Mouse (Mus musculus) left cerebral cortex, adult 18-20 months (tissue): Measurements from ENCODE around the gene Gtf2h4. TPM values are rescaled to one million over a fixed set of nuclear protein-coding genes. Genes with fewer than 3 reads are reported as not detected.

Source experiments
- DNase-seq, 2 experiments: peaks; one replicate each; pipeline ENCODE4 v3.0.0; 2021 to 2022; ENCODE audit warnings: low spot score in 2 of 2, mixed read lengths in 1 of 2
- total RNA-seq, 2 experiments: library from RNA; stranded (reverse); gene quantifications; 2 replicates each; pipeline ENCODE4 v1.2.3; 2021

The Gtf2h4 gene
- total RNA-seq, 2 experiments from 2014 or later = 26.7 to 37.5 TPM

DNA sequence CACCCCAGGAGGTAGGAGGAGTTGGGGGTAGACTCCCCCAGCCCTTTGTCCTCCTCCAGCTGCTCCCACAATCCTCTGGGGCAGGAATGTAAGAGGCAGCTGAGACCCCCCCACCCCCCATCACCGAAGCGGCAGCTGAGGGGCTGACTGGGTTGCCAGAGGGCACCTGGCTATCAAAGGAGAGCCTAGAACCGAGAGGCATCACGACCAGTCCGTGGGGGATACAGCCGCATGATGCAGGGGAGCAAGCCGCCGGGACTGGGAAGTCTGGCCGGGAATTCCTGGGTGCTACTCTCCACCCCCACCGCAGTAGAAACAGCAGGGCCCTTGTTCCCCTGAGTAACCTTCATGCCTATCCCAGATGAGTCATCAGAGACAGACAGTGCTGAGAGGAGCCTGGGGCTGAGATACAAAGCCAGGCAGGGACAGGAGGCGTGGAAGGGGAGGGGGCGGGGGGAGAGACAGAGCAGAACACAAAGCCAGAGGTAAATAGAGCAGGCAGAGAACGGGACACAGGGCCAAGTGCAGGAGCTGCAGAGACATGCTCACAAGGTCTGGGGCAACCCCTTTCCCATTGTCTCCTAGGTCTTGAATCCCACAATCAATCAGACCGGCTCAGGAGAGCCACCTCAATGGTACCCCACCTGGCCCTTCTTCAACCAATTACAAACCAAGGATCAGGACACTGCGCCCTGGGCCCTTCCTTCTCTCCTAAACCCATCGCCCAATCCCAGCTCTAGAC is 24.4 kb upstream of the Gtf2h4 start:
- peak; percentile 47 to 58 for DNase-seq

DNA sequence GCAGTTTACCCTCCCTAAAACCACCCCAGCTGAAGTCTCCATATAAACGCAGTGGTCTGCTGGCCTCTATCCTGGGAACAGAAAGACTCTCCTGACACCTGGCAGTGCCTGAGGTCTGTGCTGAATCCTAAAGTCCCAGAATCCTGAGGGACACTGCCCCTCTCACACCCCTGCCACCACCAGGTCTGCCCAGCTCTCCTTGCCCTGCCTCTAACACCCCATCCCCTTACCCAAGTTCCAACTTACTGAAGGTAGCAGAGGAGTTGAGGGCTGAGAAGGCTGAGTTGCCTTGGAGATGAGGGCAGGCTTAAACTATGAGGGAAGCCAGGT is 23.9 kb upstream of the Gtf2h4 start:
- DNase-seq = no peak

DNA sequence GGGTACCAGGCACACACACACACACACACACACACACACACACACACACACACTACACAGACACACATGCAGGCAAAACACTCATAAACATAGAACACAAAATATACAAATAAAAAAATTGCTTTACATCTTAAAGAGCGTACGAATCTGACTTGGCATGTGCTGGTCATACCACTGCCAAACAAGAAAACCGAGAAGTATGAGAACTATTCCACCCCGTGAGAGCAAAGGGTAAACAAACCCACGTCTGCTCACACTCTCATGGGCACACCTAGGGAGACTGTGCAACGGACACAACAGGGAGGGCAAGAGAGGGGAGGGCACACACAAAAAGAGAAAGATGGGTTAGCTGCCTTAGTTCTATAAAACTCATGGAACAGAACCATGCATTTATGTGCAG is 23.2 kb upstream of the Gtf2h4 start:
- no peak for DNase-seq

DNA sequence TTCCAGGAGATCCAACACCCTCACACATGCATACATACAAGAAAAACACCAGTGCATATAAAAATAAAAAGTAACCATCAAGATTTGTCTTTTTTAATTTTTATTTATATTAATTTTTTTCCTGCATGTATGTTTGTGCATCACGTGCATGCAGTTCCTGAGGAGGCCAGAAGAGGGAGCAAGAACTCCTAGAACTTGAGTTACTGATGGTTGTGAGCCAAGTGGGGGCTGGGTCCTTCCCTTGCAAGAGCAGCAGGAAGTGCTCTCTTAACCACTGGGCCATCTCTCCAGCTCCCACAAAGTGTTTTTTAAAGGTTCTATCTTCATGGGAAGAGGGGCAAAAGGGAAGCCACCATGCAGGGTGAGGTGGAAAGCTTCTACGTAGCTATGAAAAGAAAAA is 21.8 kb upstream of the Gtf2h4 start:
- DNase-seq = no peak

DNA sequence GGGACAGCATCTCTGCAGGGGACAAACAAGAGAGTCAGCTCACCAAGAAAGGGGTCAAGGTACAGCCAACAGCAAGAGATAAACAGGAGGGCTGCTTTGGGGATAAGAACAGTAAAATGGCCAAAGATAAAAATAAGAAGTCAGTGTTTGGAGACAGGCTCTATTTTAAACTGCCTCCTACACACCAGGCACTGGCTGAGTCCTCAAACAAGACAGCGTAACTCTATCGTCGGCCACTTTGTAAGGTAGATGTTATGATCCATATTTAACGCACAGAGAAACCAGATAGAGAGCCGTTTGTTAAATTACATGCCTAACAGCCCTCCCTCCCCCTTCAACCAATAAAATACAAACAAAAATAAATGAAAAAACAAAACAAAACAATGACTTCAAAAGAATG is 20.4 kb upstream of the Gtf2h4 start:
- DNase-seq = no peak

DNA sequence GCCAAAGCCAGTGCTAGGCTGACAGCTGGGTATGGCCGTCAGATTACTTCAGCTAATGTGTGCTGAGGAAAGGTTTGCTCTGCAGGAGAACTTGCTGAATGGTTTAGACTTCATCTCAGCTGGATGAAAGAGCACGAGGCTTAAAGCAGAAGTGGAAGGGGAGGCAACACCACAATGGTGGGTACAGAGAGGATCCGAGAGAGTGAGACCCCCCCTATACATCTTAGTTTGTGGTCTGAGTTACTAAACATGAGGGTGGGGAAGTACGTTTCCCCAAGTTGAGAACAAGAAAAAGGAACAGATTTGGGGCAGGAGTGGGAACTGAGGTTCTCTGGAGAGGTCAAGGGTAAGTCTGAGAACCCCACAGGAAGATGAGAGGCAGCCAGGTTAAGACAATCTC is 18.8 kb upstream of the Gtf2h4 start:
- DNase-seq = no peak

DNA sequence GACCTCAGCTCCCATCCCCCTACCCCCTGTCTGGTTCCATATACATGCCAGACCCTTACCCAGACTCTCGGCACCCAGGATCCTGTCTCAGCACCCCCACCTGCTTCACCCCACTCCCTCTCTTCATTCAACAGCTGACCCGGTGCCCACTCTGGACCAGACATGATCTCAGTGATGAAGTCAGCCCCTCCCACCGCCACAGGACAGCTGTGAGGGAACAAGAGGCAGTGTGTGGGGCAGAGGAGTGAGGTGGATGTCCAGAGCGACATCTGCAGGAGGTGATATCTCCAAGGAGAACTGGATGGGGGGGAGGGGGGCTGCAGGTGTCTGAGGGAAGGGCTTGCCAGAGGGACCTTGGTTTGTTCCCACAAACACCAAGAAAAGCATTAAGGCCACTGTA is 18.3 kb upstream of the Gtf2h4 start:
- no peak for DNase-seq

DNA sequence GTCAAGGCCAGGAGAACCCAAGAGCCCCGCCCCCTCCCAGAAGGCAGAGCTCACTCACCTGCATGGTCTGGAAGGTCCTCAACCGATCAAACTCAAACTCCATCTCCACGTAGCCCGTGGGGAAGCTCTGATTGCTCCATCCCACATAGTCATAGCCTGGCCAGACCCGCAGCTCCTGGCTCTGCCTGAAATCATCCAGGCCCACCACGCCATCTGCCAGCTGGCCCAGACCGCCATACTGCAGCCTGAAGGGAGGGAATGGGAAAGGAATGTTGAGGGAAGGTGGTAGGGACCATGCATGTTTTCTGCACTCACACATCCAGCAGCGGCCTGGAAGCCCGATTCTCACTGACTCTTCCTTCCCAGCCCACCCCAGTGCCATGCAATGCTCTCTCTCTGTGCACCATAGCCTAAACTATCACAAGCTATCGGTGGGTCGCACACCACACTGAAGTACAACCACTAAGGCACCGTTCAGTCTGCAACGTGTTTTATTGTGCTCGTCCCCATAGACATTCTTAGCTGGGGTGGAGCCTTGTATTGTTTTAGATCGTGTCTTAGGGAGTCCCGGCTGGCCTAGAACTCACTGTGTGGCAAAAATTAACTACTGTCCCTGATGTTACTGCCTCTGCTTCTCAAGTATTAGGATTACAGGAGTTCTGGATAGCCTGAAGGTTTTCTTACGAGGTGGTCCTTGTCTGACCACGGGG is 16.6 kb upstream of the Gtf2h4 start:
- DNase-seq = no peak

DNA sequence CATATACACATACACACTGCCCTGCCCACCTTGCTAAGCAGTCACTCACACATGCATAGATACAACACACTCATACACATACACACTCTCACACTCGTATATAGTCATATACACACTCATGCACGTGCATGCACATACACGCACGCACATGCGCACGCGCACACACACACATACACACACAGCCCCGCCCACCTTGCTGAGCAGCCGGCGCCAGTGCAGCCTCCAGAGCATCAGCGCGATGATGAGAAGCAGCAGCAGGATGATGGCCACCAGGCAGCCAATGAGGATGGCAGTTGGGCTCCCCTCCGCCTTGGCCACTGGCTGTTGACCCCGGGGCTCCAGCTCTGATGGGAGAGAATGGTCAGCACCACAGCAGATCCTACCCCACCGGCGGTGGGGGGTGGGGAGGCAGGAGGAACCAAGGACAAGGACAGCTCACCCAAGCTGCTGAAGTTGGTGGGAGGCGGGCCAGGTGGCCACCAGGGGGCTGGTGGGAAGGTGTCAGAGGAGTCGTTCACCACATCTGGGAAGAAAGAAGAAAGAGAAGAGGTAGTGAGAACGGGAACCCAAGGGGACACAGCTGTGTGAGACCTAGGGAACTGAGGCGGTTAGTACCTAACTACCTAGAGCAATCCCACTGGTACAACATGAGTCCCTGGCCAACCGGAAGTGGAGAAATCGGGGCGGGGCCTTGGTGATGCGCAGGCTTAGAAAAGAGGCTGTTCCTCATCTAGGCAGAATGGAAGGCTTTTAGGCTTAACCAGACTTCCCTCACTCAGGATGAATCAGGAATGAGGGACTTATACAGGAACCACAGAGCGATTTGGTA is 15.0 kb upstream of the Gtf2h4 start:
- no peak for DNase-seq

DNA sequence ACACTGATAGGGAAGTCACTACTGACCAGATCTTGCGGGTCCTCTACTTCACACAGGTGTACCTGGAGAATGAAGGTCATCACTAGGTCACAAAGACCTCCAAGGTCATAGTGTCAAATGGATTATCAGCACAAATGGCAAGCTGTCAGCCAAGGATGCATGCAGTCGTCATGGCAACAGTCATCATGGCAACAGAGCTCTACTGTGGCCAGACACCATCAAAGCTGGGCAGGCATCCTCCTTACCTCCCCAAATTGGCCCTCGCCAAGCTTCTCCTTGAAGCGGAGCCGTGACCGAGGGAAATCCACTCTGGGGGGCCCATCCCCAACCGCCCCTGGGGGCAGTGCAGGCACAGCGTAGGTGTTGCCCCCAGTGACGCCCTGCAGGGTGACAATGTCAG is 11.5 kb upstream of the Gtf2h4 start:
- DNase-seq = no peak

DNA sequence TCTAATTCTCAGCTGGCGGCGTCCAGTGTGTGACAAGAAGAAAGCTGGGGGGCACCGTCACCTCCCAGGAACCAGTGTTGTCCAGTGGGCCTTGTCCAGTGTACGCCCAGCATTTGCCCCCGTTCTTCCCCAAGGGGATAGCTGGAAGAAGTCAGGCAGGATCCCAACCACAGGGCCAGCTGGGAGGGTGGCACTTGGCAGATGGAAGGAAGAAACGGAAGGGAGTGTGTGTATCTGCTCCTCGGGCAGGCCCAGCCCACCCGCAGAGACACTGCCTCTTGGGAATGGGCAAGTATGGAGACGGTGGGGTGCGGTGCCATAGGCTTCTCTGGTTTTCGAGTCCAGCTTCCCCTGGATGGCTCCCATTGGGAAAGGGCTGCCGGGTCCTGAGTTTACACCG is 8.4 kb upstream of the Gtf2h4 start:
- DNase-seq = no peak

DNA sequence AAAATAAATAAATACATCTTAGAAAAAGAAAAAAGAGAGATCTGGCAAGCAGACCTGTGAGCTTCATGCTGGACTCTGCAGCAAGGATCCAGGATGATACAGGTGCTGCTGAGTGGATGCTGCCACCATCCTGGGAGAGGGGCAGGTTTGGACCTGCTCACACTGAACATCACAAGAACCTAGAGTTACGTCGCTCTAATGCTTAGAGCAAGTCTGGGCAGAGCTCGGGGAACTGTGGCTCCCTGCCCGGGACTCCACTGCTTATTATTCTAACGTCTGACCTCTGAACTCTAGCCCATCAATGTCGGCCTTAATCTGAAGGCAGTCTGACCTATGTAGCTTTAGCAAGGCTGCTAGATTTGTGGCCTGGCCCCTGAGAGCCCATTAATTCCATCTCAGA is 7.1 kb upstream of the Gtf2h4 start:
- DNase-seq = no peak

DNA sequence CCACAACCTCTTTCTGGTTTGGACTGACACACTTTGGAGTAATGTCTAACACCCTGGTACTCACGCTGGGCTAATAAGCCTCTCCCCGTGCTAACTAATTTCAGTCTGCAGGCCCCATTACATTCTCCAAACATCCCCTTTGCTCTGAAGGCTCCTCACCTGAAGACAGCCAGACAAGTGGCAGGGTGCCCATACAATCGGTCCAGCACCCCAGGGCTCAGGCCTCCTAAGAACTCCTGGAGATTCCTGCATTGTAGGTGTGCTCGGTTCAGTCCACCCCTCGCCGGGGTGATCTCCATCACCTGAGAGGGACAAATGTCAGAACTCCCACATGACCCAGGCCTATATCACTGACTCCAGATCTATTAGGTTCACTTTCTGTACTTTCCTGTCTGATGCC is 1.0 kb downstream of the Gtf2h4 start:
- no peak for DNase-seq

DNA sequence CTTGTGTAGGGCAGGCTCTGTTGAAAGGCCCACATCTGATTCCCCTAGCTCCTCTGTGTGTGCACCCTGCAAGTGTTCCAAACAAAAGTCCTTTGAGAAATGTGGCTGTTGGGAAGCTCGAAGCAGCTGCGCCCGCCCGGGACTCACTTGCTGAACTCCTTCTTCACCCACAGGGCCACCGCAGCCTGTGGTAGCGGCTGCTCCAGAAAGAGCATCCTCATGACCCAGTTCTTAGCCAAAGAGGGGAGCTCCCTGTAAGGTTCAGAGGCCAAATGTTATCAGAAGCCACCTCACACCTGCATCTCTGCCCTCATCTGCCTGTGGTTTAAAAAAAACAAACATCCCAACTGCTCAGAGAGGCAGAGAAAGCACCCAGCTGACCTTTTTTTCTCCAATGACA is 1.7 kb downstream of the Gtf2h4 start:
- no peak for DNase-seq

DNA sequence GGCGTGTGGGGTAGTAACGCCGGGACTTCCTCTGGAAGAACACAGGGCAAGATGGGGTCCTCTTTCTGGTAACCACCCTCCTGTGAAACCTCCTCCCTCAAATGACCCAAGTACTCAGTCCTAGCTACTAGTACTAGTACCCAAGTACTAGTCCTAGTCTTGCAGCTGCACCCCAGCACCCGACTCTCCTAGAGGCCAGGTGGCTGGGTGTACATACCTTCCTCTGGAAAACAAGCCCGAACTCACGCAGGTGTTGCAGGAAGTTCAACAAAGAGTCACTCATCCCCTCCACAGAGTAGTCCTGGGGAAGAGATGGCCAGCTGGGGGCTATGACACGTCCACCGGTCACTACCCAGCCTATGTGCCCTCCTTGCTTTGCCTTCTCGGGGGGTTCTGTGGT is 3.8 kb downstream of the Gtf2h4 start:
- no peak for DNase-seq

DNA sequence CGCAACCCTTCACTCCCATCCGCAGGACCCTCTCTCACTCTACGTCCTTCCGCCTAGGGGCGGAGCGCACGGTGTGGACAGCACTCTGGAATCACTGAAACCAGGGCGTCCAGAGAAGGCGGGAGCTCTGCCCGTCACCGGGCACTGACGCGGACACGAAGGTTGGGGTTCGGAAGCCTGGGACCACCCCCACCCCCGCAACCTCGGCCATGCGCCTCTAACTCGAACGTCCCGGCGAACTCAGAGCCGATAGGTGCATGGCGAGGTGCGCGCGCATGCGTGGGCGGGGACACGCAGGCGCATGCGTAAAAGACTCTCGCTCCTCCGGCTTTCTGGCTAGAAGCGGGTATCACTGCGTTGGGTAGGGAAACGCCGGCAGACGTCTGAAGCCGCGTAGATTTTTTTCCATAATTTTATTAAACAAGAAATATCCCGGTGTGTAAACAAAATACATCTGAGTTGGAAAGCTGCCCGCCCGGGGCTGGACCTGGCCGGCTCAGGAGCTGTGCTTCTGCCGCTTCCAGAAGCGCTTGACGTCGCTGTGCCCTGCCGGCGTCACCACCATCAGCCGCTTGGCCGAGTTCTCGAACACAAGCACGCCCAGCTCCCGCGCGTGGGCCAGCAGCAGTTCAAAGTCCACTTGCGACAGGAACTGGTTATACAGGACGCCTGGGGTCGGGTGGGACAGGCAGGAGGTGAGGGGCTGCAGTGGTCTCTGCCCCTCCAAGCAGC is 6.0 kb downstream of the Gtf2h4 start, which contains the start of gene Vars2:
Vars2 (minus strand) TSS at position 259 of the 732 bp plus-strand sequence.
- DNase-seq = peak; percentile 96 to 97

DNA sequence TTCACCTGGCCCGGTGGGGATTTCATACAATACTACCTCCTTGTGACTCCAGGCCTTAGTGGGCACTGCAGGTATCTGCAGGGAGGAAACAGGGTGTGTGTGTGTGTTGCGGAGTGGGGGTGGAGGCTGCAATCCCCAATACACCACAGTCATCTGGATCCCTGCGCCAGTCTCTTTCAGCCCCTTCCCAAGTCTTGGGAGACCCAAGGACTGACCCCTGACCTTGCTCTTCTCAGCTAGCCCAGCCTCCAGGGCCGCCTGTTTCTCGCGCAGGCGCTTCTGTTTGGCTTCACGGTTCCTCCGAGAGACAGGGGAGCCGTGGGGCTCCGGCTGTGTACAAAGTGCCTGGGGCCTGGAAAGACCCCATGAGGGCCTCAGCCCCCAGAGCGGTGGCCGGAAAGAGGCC is 6.7 kb downstream of the Gtf2h4 start:
- peak in 1 of 2 experiments; percentile 39 for DNase-seq

DNA sequence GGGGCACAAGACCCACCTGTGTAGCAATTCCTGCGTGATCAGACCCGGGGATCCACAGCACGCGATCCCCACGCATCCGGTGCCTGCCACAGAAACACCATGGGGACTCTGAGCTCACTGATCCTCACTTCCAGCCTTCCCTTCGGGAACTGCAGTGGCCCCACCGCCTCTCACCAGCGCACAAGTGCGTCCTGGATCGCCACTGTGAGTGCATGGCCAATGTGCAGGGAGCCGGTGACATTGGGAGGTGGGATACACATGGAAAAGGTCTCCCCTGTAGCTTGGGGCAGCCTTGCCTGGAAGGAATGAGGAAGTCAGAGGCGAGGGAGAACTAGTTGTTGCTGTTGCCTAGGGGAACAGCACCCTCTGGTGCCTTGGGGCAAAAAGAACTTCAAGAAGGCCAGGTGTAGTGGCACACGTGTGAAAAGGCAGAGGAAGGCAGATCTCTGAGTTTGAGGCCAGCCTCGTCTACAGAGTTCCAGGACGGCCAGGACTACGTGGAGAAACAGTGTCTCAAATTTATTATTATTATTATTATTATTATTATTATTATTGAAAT is 7.5 kb downstream of the Gtf2h4 start:
- DNase-seq = peak; percentile 44 to 47

DNA sequence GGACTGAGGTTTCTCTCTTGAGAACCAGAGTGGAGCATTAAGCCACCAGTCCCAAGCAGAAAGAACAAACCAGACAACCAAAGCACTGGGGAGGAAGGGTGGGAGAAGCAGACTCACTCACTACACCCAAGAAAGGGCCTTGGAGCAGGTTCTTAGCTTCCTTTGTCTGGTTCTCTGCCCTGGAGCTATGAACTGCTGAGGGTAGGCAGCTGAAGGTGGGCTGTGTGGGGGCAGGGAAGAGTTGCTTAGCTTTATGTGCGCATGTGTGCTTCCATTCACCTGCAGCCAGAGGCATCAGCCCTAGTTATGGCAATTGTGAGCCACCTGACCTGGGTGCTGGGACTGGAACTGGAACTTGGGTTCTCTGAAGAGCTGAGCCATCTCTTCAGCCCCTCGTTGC is 20.5 kb downstream of the Gtf2h4 start:
- no peak for DNase-seq

DNA sequence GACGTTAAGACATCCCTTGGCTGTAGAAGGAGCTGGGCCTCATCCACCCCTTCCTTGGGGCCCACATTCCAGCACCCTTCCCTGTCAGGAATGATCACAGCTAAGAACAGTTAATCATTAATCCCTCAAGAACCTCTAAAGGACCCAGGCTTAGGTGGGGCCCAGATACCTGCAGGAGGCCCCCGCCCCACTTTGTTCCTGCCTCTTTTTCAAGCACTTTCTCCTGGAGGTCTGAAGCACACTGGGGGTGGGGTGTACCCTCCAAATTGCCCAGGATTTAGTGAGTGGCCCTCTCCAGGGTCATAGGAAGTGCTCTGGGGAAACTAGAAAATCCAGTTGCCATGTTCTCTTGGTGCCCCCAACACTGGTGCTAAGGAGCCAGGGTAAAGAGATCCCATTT is 24.1 kb downstream of the Gtf2h4 start:
- no peak for DNase-seq

DNA sequence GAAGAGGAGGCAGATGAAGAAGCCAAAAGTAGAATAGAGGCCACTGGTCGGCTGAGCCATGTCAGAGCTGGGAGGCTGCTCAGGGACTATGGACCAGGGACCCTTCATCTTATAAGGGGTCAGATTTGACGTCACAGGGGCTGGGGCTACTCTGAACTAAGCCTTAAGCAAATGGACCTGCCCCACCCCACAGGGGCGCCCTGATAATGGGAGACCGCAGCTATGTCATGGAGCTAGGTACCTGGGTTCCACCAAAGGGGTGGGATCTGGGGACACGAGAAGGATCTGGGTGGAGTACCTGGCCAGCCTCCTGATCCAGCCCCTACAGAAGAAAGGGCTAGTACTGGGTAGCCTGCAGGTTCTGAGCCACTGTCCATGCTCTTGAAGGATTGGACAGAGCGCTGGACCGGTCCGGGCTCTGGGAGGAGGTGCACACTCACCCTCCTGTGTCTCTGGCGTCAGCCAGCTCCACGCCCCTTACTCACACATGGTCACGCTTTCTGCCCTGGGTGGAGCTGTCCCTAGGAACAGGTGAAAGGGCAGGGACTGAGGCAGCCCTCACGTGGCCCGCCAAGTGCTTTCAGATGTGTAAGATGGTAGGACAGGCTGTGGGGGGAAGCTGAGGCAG is 29.8 kb downstream of the Gtf2h4 start, which contains the start of gene Mucl3:
Mucl3 (minus strand) TSS at position 87 of the 628 bp plus-strand sequence.
- DNase-seq = no peak
